Mouse (Mus musculus) embryonic stem cell, embryonic (primary cell): Measurements from ENCODE around the gene Batf3.

ENCODE experiments used
- CTCF ChIA-PET, 4 experiments: fragments of 300-600 bp in 2 of 4; fragments of 350-600 bp in 2 of 4; sonication (Branson Sonifier 250); formaldehyde crosslinking; loops; one replicate each; lab custom pipeline; 2022; ENCODE audit warnings: inconsistent platforms in 2 of 4; lab: Charles Lee
- POLR2A ChIA-PET, 4 experiments: fragments of 300-600 bp in 2 of 4; fragments of 350-600 bp in 2 of 4; sonication (Branson Sonifier 250); formaldehyde crosslinking; loops; one replicate each; lab custom pipeline; 2022; ENCODE audit warnings: antibody characterized with exemption in 4 of 4, inconsistent platforms in 1 of 4; lab: Charles Lee

The Batf3 gene

GRCm38 (mm10) chr1:191138436-191138835, 40.8 kb downstream of the Batf3 start:
- ChIA-PET CTCF (interaction anchor here in 1 of 4 experiments (1.4 kb wide), 1 partner anchor 13 kb away, joined by 4 read pairs; no protein-coding TSS in a partner anchor), POLR2A (interaction anchor here in 2 of 4 experiments (0.7 to 1.7 kb wide), 4 partner anchors 8 to 260 kb away, joined by 3 to 4 read pairs (median 4); no protein-coding TSS in a partner anchor)

GRCm38 (mm10) chr1:191138874-191139495, 41.3 kb downstream of the Batf3 start:
- ChIA-PET CTCF (interaction anchor here in 2 of 4 experiments (1.0 to 1.4 kb wide), 2 partner anchors 13 kb away, joined by 3 to 4 read pairs; no protein-coding TSS in a partner anchor), POLR2A (interaction anchor here in 2 of 4 experiments (0.7 to 1.7 kb wide), 6 partner anchors 9 to 259 kb away, joined by 3 to 4 read pairs (median 4); no protein-coding TSS in a partner anchor)

- CTCF ChIA-PET, result interaction anchor here in 1 of 4 experiments (1.1 kb wide), 1 partner anchor 148 kb away, joined by 5 read pairs; no protein-coding TSS in a partner anchor
- POLR2A ChIA-PET, result interaction anchor here in 3 of 4 experiments (0.6 to 0.8 kb wide), 3 partner anchors 24 to 643 kb away, joined by 3 to 7 read pairs (median 3); no protein-coding TSS in a partner anchor
Observed at GRCm38 (mm10) chr1:191140983-191141382, 43.3 kb downstream of the Batf3 start.

- CTCF ChIA-PET, result interaction anchor here in 1 of 4 experiments (0.6 kb wide), 1 partner anchor 33 kb away, joined by 4 read pairs; no protein-coding TSS in a partner anchor
- POLR2A ChIA-PET, result interaction anchor here in 1 of 4 experiments (1.5 kb wide), 1 partner anchor 123 kb away, joined by 4 read pairs; the partner anchor contains the start of gene Flvcr1
Observed at GRCm38 (mm10) chr1:191149489-191149888, 51.8 kb downstream of the Batf3 start.

- CTCF ChIA-PET, result no interaction called here
Observed at GRCm38 (mm10) chr1:191150924-191151605, 53.4 kb downstream of the Batf3 start.

GRCm38 (mm10) chr1:191153052-191153451, 55.4 kb downstream of the Batf3 start:
- ChIA-PET POLR2A (interaction anchor here in 2 of 4 experiments (0.7 to 2.3 kb wide), 3 partner anchors 27 to 90 kb away, joined by 3 to 5 read pairs (median 4); partner anchors contain the start of genes Nsl1 (in 1 of the 2) and Tatdn3 (in 1 of the 2)), CTCF (interaction anchor here in 3 of 4 experiments (0.7 to 1.7 kb wide), 6 partner anchors 17 to 160 kb away, joined by 3 to 5 read pairs (median 4); no protein-coding TSS in a partner anchor)

More at GRCm38 (mm10) chr1:191150924-191151605, 53.4 kb downstream of the Batf3 start:
- POLR2A ChIA-PET, result interaction anchor here in 1 of 4 experiments (0.9 to 1.6 kb wide), 3 partner anchors 12 to 32 kb away, joined by 3 to 4 read pairs (median 3); no protein-coding TSS in a partner anchor

- POLR2A ChIA-PET, result interaction anchor here in 3 of 4 experiments (0.7 to 2.3 kb wide), 4 partner anchors 19 to 634 kb away, joined by 3 to 5 read pairs (median 4); partner anchors contain the start of genes Nsl1 (in 1 of the 3) and Tatdn3 (in 1 of the 3)
- CTCF ChIA-PET, result interaction anchor here in 2 of 4 experiments (1.2 to 1.8 kb wide), 4 partner anchors 29 to 134 kb away, joined by 3 to 5 read pairs (median 4); no protein-coding TSS in a partner anchor
Observed at GRCm38 (mm10) chr1:191154314-191154713, 56.7 kb downstream of the Batf3 start.
